Mouse (Mus musculus) stomach, postnatal 0 days (tissue): Measurements from ENCODE around the gene Cfap65.

Source experiments
- CTCF ChIP-seq: IDR thresholded peaks from 2 replicates; pipeline ENCODE4 v1.5.1; 2016; ENCODE audit warnings: antibody characterized with exemption, low read depth, mild to moderate bottlenecking, moderate library complexity
- EP300 ChIP-seq: optimal IDR thresholded peaks from 2 replicates; pipeline ENCODE3; 2016; ENCODE audit warnings: antibody characterized with exemption

DNA sequence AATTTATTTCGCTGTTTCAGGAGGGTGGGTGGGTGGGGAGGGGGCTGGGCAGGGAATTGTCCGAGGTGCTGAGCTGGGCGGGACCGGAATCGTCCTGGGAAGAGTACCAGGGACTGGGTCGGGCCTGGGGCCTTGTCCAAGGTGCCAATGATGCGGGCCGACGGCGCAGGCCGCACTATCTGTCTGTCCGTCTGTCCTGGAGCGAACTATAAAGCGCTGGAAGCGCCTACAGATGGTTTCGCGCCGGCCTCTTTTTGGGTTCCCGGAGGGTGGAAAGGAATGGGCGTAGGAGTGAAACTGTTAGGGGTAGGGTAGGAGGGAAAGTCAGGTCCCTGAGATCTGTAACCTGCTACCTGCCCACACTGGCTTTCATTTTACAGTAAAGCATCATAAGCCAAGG, 78.2 kb downstream of the Cfap65 start:
- TF ChIP-seq CTCF, result no peak
- TF ChIP-seq EP300, result no peak
